Mouse (Mus musculus) embryo, embryonic 10 days (tissue): Measurements from ENCODE around the gene Hist1h4n.

Experiments used
- DNase-seq: peaks from one replicate; pipeline ENCODE4 v3.0.0-alpha.2; 2015; ENCODE audit warnings: low spot score

Gene Hist1h4n

DNA sequence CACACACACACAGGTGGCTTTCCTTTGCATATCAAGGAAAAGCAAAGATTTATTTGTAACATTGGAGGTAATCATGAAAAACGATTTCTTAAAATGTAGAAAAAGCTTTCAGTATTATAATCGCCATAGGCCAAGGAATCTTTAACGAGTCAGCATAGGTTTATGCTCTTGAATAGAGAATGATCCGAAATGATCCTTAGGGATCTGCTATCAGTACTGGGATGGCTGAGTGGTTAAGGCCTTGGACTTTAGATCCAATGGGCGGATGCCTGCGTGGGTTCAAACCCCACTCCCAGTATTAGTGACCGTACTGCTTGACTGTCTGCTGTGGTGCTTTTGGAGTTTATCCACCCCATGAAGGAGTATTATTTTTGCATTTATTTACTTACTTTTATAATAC is 36.4 kb downstream of the Hist1h4n start:
- peak; percentile 3 for DNase-seq

- DNase-seq, result peak; percentile 28
Measured at GRCm38 (mm10) chr13:21790601-21791283, 41.3 kb downstream of the Hist1h4n start.

DNA sequence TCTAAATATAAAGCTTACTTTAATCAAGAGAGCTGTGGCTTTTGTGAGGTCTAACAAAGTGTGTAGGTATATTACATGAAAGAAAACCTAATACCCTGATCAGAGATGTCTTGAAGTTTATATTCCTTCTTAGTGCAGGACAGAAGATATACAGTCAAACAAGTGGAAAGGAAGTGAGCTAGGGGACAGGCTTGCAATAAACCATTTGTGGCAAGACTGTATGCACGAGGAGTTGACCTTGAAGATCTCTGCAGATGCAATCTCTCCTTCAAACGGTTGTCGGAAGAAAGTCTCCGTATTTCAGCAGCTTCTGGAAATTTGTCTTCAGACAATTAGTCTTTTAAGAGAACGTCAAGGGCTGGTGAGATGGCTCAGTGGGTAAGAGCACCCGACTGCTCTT is 42.1 kb downstream of the Hist1h4n start:
- peak; percentile 4 for DNase-seq

DNA sequence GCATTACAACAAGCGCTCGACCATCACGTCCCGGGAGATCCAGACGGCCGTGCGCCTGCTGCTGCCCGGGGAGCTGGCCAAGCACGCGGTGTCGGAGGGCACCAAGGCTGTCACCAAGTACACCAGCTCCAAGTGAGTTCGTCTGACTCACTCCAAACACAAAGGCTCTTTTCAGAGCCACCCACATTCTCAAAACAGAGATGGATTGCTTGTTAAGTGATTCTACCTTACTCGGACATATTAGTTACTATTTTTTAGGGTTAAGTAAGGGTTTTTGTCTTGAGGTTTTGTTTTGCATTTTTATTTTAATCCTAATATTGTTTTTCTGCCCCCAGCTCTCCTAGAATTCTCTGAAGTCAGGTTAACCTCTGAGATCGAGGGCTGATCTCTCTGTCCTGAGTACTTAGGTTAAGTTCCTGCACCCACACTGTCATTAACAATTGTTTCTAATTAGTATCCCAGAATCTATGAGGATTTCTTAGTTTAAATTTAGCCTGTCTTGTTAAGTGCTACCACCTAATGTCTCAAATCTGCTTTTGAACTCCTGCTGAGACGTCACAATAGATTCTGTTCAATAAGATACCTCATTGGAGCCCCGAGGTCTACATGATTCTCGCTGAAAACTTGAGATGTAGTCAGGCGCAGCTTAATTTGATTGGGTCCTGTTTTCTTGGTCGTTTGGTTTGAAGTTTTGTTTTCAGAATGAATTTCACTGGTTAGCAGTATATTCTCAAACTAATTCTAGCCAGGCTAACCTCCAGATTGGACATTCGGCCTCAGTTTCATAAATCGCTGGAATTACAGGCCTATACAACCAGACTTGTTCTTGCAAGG is 44.0 kb downstream of the Hist1h4n start:
- peak; percentile 70 for DNase-seq

GRCm38 (mm10) chr13:21786899-21787629 is 44.9 kb downstream of the Hist1h4n start, which contains the start of the genes Hist1h2an and Hist1h2bp:
Gene Hist1h2an, minus strand, starts transcription at chr13:21787218.
Gene Hist1h2bp, plus strand, starts transcription at chr13:21787461.
- DNase-seq, result peak; percentile 96

- peak; percentile 73 for DNase-seq
Measured at GRCm38 (mm10) chr13:21786189-21786898, 45.7 kb downstream of the Hist1h4n start.

DNA sequence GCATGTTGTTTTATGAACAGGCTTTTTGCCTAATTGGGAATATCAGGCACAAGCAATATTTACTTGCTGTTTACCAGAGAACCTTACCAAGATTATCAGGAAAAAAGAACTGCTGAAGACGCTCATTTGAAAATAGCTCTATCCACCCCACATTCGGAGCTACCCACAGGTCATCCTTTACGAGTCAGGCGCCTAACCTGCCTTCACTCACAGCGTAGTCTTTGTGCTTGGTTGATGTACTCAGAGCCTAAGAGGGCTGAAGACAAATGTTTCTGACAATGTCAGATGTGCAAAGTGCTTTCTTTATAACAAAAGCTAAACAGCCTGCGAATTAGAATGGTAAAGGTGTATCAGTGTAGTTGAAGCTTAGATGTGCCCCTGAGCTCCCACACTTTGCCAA is 47.7 kb downstream of the Hist1h4n start:
- DNase-seq, result peak; percentile 42

DNA sequence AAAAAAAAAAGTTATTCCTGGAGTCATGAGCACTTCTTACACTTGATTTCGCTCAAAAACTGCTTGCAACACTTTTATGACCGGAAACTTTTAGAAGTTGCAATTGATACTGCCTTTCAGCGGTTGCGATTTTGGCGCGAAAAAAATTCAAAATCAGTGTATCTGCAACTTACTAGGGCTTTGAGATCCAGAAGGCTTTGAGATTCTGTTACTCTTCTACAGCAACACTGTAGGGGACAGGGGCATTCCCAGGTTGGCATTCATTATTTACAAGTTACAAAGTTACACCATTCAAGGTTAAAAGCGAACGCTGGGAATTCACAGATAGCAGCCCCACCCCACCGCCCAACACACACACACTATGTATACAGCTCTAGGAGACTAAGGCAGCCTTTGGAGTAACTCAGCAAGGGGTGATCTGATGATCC is 48.2 kb downstream of the Hist1h4n start:
- DNase-seq, result peak; percentile 68

GRCm38 (mm10) chr13:21783255-21783617 is 48.8 kb downstream of the Hist1h4n start, which contains the start of gene Hist1h3i:
Gene Hist1h3i, minus strand, starts transcription at chr13:21783370.
- peak; percentile 88 for DNase-seq

- peak; percentile 75 for DNase-seq
Measured at GRCm38 (mm10) chr13:21782361-21783254, 49.4 kb downstream of the Hist1h4n start.
